Mouse (Mus musculus) hindbrain, embryonic 10.5 days (tissue): ENCODE data around the gene Asgr1. TPM values are rescaled to one million over a fixed set of nuclear protein-coding genes. Genes with fewer than 3 reads are reported as not detected.

Source experiments
- DNase-seq: peaks from one replicate; pipeline ENCODE4 v3.0.0-alpha.2; 2017; ENCODE audit warnings: low spot score
- H3K27ac ChIP-seq: fragments of 300-500 bp; sonication (generic); 2 replicates; pipeline ENCODE4 v1.5.1; 2016; ENCODE audit warnings: mild to moderate bottlenecking, moderate library complexity
- H3K27me3 ChIP-seq: fragments of 300-500 bp; sonication (generic); 2 replicates; pipeline ENCODE4 v1.6.1; 2016; ENCODE audit warnings: mild to moderate bottlenecking; ENCODE audit not compliant: poor library complexity, insufficient read depth, severe bottlenecking
- H3K36me3 ChIP-seq: fragments of 300-500 bp; sonication (generic); 2 replicates; pipeline ENCODE4 v1.6.1; 2016; ENCODE audit warnings: mild to moderate bottlenecking, moderate library complexity
- H3K4me1 ChIP-seq: fragments of 300-500 bp; sonication (generic); replicated peaks from 2 replicates; pipeline ENCODE4 v1.6.1; 2016; ENCODE audit warnings: mild to moderate bottlenecking
- H3K4me3 ChIP-seq: fragments of 300-500 bp; sonication (generic); 2 replicates; pipeline ENCODE4 v1.5.1; 2016; ENCODE audit warnings: mild to moderate bottlenecking, moderate library complexity
- H3K9me3 ChIP-seq: fragments of 300-500 bp; sonication (generic); 2 replicates; pipeline ENCODE4 v1.6.1; 2016; ENCODE audit warnings: mild to moderate bottlenecking, moderate library complexity
- WGBS: fragments of 180-500 bp; shearing (Covaris S2); methylation state at CpG from one replicate; pipeline ENCODE4 v1.1.7; 2016; 5-methylcytosine and 5-hydroxymethylcytosine counted together
- polyA plus RNA-seq: library from polyadenylated mRNA; unstranded; fragments of >200 nt; fragmentation: Nextera tagmentation; extraction: Ambion mirVana; gene quantifications from 2 replicates; pipeline ENCODE4 v1.2.1, GENCODE M21; 2016

Gene Asgr1
- polyA plus RNA-seq, 1 experiment from 2014 or later, result 0.68 TPM

DNA sequence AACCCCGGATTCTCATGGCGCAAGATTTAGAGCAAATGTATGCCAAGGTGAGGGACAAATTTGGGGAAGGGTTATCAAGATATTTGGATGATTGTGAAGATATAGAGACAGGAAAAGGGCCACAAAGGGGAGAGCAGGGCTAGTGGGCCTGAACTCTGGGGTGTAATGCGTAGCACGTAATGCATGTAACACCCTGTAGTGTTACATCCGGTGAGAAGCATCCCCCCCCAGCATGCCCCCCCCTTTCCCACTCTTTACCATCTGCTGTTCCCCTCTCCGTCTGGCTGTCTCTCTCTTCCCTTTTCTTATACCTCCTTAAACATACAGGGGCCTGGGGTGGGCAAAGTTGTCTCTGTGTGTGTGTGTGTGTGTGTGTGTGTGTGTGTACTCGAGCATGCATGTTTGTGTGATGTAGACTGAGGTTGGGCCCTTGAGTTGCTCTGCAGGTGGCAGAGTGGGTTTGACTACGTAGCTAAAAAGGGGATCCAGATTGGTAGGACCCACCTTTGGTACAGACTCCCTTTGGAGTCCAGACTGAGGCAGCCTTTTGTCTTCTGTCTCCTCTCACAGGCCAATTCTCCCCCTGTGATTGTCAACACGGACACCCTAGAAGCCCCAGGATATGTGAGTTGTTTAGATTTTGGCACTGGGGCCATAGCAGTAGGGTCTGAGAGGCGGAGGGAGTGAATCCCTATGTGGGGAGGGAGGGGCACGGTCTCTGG, 23.9 kb upstream of the Asgr1 start:
- DNase-seq, result no peak
- Histone ChIP-seq H3K36me3 (peaks cover 44% of the 10 kb centered on the region), H3K4me1 (peaks cover 66% of the 10 kb centered on the region), H3K9me3 (no peaks in the 10 kb centered on the region), H3K27ac (peak overlapping the region; percentile 90), H3K4me3 (peak overlapping the region; percentile 54), H3K27me3 (no peaks in the 10 kb centered on the region)
- 31% methylated on average over 11 of the region's 11 CpGs for WGBS

DNA sequence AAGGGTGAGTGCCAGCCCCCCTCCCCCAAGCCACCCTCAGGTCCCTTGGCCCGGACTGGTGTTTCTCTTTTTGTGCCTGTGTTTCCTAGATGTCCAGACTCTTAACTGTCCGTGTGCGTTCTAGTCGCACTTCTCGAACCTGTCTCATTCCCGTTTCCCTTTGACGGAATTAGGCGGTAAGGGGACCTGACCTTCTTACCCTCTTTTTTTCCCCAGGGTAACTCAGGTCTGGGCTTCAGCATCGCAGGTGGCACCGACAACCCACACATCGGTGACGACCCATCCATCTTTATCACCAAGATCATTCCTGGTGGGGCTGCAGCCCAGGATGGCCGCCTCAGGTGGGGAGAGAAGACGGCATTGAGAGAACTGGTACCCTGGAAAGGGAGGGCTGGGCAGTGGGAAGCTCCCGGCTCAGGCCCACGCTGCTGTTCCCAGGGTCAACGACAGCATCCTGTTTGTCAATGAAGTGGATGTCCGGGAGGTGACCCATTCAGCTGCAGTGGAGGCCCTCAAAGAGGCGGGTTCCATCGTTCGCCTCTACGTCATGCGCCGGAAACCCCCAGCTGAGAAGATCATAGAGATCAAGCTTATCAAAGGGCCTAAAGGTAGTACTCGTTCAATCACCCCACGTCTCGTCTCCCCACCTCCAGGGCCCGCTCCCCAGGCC, 23.1 kb upstream of the Asgr1 start:
- 94% methylated on average over 28 of the region's 28 CpGs for WGBS
- H3K4me3 ChIP-seq, result peak overlapping the region; percentile 54

DNA sequence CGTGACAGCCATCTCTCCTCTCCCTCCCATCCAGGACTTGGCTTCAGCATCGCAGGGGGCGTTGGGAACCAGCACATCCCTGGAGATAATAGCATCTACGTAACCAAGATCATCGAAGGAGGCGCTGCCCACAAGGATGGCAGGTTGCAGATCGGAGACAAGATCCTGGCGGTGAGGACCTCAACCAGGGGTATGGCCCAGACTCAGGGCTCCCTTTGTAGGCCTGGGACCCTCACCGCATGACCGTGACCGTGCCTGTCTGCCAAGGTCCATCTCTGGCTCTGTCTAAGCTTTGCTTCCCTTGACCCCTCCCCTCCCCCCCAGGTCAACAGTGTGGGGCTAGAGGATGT, 22.6 kb upstream of the Asgr1 start:
- no peaks in the 10 kb centered on the region for H3K27me3 ChIP-seq
- H3K36me3 ChIP-seq, result peaks cover 48% of the 10 kb centered on the region
- 0 out of 2 replicates have a peak overlapping the region, but pooled peaks have one; percentile 90 for H3K27ac ChIP-seq
- 93% methylated on average over 11 of the region's 11 CpGs for WGBS
- H3K9me3 ChIP-seq, result no peaks in the 10 kb centered on the region
- no peak for DNase-seq
- H3K4me1 ChIP-seq, result peaks cover 54% of the 10 kb centered on the region
- H3K4me3 ChIP-seq, result no peak overlapping the region

More for the DNA sequence above, 23.1 kb upstream of the Asgr1 start:
- peaks cover 48% of the 10 kb centered on the region for H3K36me3 ChIP-seq
- H3K27me3 ChIP-seq, result no peaks in the 10 kb centered on the region
- peaks cover 59% of the 10 kb centered on the region for H3K4me1 ChIP-seq
- no peak for DNase-seq
- H3K27ac ChIP-seq, result peak overlapping the region; percentile 90
- no peaks in the 10 kb centered on the region for H3K9me3 ChIP-seq

DNA sequence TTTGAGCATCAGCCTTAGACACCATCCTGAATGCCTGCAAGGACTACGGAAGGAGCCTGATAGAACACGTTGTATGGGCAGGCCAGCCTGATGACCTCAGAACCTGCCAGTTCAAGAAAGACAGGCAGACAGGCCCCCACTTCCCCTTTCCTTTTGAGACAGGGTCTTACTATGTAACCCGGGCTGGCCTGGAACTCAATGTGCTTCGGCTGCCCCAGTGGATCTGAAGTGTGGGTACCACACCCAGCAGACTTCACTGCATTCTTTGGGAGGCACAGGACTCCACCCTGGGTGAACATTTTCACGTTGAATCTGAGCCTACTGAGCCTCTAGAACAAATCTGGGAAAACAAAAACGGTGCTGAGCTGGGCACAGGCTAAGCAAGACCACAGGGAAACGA, 15.7 kb upstream of the Asgr1 start:
- 83% methylated on average over 7 of the region's 7 CpGs for WGBS
- peaks cover 85% of the 10 kb centered on the region for H3K36me3 ChIP-seq
- no peak overlapping the region for H3K4me3 ChIP-seq

DNA sequence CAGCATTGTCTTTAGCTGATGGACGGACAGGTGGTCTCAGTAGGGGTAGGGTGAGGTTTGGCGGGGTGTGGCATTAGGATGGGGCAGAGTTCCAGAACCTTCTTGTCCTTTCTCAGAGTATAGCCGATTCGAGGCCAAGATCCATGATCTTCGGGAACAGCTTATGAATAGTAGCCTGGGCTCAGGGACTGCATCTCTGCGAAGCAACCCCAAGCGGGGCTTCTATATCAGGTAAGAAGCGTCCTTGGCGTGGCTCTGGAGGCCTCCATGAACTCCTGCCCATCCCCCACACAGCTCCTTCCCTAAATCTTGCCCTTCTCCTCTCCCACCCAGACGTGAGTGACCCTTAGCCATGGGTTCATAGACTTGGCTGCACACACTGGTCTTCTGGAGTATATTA, 14.3 kb upstream of the Asgr1 start:
- WGBS, result 93% methylated on average over 10 of the region's 10 CpGs
- peaks cover 25% of the 10 kb centered on the region for H3K4me1 ChIP-seq
- DNase-seq, result no peak
- no peaks in the 10 kb centered on the region for H3K9me3 ChIP-seq
- no peak overlapping the region for H3K4me3 ChIP-seq
- H3K27ac ChIP-seq, result no peak overlapping the region
- peaks cover 87% of the 10 kb centered on the region for H3K36me3 ChIP-seq
- H3K27me3 ChIP-seq, result no peaks in the 10 kb centered on the region

More for the DNA sequence above, 15.7 kb upstream of the Asgr1 start:
- Histone ChIP-seq H3K4me1 (peaks cover 10% of the 10 kb centered on the region), H3K9me3 (no peaks in the 10 kb centered on the region), H3K27me3 (no peaks in the 10 kb centered on the region), H3K27ac (no peak overlapping the region)
- no peak for DNase-seq

DNA sequence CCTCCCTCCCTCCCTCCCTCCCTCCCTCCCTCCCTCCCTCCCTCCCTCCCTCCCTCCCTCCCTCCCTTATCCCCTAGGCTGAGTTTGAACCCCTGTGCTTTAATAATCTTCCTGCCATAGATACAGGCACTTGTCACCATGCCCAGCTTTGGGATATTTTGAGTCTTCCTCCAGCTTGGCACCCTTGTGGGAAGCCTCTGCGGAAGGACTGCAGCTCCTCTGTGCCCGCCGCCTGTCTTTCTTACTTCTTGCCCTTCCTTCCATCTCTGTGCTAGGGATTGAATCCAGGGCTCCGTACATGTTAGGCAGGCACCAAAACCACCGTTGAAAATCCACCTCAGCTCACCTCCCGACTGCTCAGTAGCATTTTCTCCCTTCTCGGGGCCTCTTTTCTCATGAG, 13.7 kb upstream of the Asgr1 start:
- Histone ChIP-seq H3K4me1 (peaks cover 30% of the 10 kb centered on the region), H3K36me3 (peaks cover 88% of the 10 kb centered on the region), H3K27ac (no peak overlapping the region), H3K27me3 (no peaks in the 10 kb centered on the region), H3K9me3 (no peaks in the 10 kb centered on the region), H3K4me3 (no peak overlapping the region)
- 93% methylated on average over 7 of the region's 7 CpGs for WGBS
- DNase-seq, result no peak

DNA sequence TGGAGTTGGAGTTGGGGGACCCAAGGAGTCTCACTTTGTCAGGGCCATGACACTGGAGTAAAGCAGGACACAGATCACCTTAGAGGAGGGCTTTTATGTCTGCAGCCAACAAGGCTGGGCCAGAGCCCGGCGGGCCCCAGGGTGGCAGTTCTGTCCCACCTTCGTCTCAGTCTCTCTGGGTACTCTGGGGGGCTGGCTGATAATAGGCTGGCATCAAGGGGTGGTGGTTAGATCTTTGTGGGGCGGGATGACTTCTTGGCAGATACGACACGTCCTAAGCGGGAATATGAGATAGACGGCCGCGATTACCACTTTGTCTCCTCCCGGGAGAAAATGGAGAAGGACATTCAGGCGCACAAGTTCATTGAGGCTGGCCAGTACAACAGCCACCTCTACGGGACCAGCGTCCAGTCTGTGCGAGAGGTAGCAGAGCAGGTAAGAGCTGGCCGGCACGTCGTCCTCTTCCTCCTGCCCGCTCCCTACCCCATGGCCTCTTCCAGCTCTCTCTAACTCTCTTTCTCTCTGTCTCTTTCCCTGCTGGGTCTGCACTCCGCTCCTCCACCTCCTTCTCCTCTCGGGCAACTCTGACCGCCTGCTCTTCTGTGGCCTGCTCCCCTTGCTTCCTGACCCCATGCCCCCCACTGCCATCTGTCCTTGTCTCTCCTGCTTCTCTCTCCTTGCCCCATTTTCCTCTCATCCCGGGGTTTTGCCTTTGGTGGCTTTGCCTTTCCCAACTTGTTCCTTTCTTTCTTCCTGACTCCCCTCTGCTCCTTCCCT, 11.4 kb upstream of the Asgr1 start:
- 87% methylated on average over 23 of the region's 23 CpGs for WGBS
- peaks cover 76% of the 10 kb centered on the region for H3K36me3 ChIP-seq
- DNase-seq, result no peak
- H3K27me3 ChIP-seq, result no peaks in the 10 kb centered on the region
- peaks cover 38% of the 10 kb centered on the region for H3K4me1 ChIP-seq
- peak overlapping the region; percentile 50 for H3K27ac ChIP-seq
- H3K9me3 ChIP-seq, result no peaks in the 10 kb centered on the region
- no peak overlapping the region for H3K4me3 ChIP-seq

DNA sequence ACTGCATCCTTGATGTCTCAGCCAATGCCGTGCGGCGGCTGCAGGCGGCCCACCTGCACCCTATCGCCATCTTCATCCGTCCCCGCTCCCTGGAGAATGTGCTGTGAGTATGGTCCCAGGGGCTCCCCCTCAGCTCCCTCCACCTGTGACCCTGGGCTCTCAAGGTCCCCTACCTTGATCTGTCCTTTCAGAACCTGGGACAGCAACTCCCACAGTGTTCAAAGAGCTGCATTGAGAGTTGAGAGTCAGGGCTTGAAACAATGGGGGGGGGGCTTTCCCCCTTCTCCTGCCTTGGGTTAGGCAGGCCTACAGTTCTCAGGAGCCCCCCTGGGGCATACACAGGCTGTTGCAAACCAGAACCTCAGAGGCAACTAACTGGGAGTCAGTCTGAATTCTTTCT, 10.2 kb upstream of the Asgr1 start:
- Histone ChIP-seq H3K27ac (peak overlapping the region; percentile 50), H3K36me3 (peaks cover 64% of the 10 kb centered on the region), H3K27me3 (no peaks in the 10 kb centered on the region), H3K4me3 (peak overlapping the region; percentile 20; the same call in 1 of the 2 replicates), H3K4me1 (peaks cover 38% of the 10 kb centered on the region), H3K9me3 (no peaks in the 10 kb centered on the region)
- DNase-seq, result no peak
- WGBS, result 84% methylated on average over 7 of the region's 7 CpGs

DNA sequence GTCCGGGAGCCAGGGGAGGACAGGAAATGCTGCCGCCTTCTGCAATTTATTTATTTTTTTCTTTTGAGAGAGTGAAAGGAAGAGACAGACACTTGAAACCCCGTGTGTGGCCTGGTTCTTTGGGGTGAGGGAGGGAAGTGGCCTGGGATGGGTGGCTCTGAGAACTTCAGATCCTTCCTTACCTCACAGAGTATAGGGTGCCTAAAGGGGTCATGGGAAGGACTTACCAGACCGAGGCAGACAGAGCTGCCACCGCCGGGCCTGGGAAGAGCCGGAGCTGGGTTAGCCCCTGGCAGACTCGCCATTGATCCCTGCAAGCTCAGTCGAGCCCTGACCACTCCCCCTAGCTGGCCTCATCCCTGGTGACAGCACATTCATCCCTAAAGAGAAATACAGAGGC, 8.4 kb upstream of the Asgr1 start:
- Histone ChIP-seq H3K27me3 (no peaks in the 10 kb centered on the region), H3K4me1 (peaks cover 38% of the 10 kb centered on the region), H3K4me3 (no peak overlapping the region), H3K36me3 (peaks cover 46% of the 10 kb centered on the region), H3K27ac (peak overlapping the region; percentile 50), H3K9me3 (no peaks in the 10 kb centered on the region)
- no peak for DNase-seq
- WGBS, result 32% methylated on average over 9 of the region's 9 CpGs

DNA sequence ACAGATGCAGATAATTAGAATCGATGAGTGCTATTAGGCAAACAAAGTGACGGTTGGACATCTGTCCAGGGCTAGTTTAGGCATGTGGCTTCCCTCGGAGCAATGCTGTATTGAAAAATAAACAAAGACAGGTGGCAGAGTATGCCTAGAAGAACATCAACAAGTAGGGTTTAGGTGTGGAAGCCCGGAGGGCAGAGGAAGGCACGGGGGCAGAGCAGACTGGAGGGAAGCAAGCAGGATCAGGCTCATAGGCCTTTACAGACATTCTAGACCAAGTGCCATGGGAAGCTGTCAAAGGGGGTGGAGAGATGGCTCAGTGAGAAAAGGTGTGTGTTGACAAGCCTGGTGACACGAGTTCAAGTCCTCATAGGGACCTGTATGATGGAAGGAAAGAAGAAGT, 4.5 kb upstream of the Asgr1 start:
- DNase-seq, result no peak
- peaks cover 16% of the 10 kb centered on the region for H3K4me1 ChIP-seq
- H3K27me3 ChIP-seq, result no peaks in the 10 kb centered on the region
- H3K36me3 ChIP-seq, result peaks cover 7% of the 10 kb centered on the region
- no peaks in the 10 kb centered on the region for H3K9me3 ChIP-seq
- 70% methylated on average over 6 of the region's 6 CpGs for WGBS
- no peak overlapping the region for H3K27ac ChIP-seq
- no peak overlapping the region for H3K4me3 ChIP-seq

DNA sequence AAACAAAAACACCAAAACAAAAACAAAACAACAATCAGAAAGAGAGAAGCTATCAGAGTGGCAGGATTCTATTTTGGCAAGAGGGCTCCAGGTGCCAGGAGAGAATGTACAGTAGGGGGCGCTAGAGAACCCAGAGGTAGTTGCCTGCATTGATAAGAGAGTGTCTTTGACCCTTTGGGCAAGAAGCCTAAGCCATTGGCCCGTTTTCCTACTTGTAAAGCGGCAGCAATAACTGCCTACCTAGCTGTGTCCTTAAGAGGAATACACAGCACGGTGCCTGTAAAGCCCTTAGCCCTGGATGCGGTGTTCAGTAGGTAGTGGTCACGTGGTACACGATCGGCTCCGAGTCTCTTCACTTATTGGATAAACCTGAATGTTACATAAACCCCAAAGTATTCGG, 4.1 kb upstream of the Asgr1 start:
- no peak for DNase-seq
- H3K4me1 ChIP-seq, result peaks cover 11% of the 10 kb centered on the region
- no peak overlapping the region for H3K4me3 ChIP-seq
- no peaks in the 10 kb centered on the region for H3K9me3 ChIP-seq
- peaks cover 2% of the 10 kb centered on the region for H3K36me3 ChIP-seq
- 66% methylated on average over 10 of the region's 10 CpGs for WGBS
- H3K27ac ChIP-seq, result no peak overlapping the region
- H3K27me3 ChIP-seq, result peaks cover 2% of the 10 kb centered on the region; the same call in 1 of the 2 replicates

DNA sequence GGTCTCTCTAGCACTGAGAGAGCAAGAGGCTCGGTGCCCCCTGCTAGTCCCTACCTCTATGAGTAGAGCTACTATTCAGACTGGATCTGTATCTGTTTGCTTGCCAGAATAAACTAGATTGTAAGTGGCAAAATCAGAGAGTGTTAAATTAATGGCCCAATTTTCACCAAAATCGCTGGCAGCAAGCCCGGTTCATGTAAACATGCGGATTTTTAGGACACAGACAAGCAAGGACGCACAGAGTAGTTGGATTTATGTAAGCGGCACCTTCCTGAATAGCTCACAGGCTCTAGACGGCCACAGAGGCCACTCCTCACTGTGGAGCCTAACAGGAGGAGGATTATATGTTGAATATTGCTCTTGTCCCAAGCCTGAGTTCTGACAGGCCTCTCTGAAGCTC, 729 bp upstream of the Asgr1 start:
- H3K27me3 ChIP-seq, result peaks cover 7% of the 10 kb centered on the region
- H3K4me3 ChIP-seq, result no peak overlapping the region
- H3K27ac ChIP-seq, result no peak overlapping the region
- H3K36me3 ChIP-seq, result no peaks in the 10 kb centered on the region
- peaks cover 22% of the 10 kb centered on the region for H3K4me1 ChIP-seq
- WGBS, result 84% methylated on average over 7 of the region's 7 CpGs
- no peaks in the 10 kb centered on the region for H3K9me3 ChIP-seq
- DNase-seq, result no peak
